ENCODE assay signal across 28 mouse cellular contexts in the genomic region with DNA sequence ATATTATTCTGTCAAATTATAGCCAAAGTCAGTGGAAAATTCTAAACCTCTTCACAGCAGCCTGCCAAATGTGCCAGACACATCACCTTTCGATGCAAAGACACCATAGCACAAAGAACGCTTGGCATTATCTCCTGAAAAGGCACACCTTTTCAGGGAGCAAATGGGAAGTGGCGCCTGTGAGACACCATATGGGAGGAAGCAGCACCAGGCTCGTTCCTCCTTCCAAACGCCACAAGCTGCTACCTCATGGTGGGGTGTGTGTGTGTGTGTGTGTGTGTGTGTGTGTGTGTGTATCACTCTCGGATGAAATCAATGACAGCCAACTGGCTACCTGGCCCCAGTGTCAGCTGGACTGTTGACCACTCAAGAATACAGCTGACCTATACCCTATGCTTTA.
A peak's percentile ranks its signal among the peaks of the same experiment; 100 is the strongest.
DNase-seq lines count a peak whose midpoint lies in the region; ATAC-seq lines count a peak whose summit lies in the region.
"Had no signal": no experiment of that assay in that cellular context is flagged by ENCODE, and none has a peak within 500 bp of the region (broad histone marks: within the 10 kb centered on the region; RNA-seq: fewer than 3 reads in every experiment).

No protein-coding gene starts in this region.

- peak; percentile 39 to 65 for DNase-seq in cerebellum, postnatal 10 days
- no peak for DNase-seq in cerebellum, postnatal 36 days
- DNase-seq in frontal cortex, postnatal 14 days (ENCODE audit: low spot score in 2 of 2) = no peak
- DNase-seq in right cerebral cortex, adult 18-20 months = peak; percentile 26
- DNase-seq in right cerebral cortex, postnatal 36 days (ENCODE audit: low spot score in 2 of 2) = no peak
- no peak for DNase-seq in c-Kit-positive CD71-positive TER-119-positive erythroid progenitor cells, embryonic 14.5 days (ENCODE audit: low spot score)
- DNase-seq: adrenal gland, adult 2 months; adrenal gland, postnatal 36 days; cerebellum, adult 11 months; embryo, embryonic 11 days; gastrocnemius, postnatal 14 days; heart, adult 11 months; kidney, adult 2 months; kidney, postnatal 36 days; liver, postnatal 0 days; lung, postnatal 36 days had no signal

- WGBS in forebrain, embryonic 16.5 days = 49% methylated on average over 6 of the region's 6 CpGs

- ATAC-seq in frontal cortex, adult (ENCODE audit: low TSS enrichment) = peak; percentile 33; the same call in 1 of the 2 replicates
- peak; percentile 45; the same call in 1 of the 2 replicates for ATAC-seq in forebrain, embryonic 16.5 days
- ATAC-seq: activated CD4-positive, CD25-positive, alpha-beta regulatory T cell, adult 4 months; hindbrain, postnatal 0 days; intestine, embryonic 15.5 days; liver, embryonic 12.5 days; liver, postnatal 0 days had no signal

- no peak overlapping the region for H3K9ac ChIP-seq in forebrain, embryonic 16.5 days (replicated peaks; ENCODE audit: low read depth, low read length)
- H3K9ac ChIP-seq: embryonic facial prominence, embryonic 12.5 days; heart, embryonic 15.5 days; intestine, embryonic 15.5 days; limb, embryonic 13.5 days; liver, embryonic 12.5 days; liver, postnatal 0 days; midbrain, embryonic 12.5 days had no signal

- H3K27me3 ChIP-seq in forebrain, embryonic 16.5 days (replicated peaks; ENCODE audit: control insufficient read depth, insufficient read depth, low read length) = no peaks in the 10 kb centered on the region
- H3K27me3 ChIP-seq: CH12.LX; embryonic facial prominence, embryonic 12.5 days; heart, embryonic 15.5 days; intestine, embryonic 15.5 days; limb, embryonic 13.5 days; liver, embryonic 12.5 days; midbrain, embryonic 12.5 days had no signal

- peak overlapping the region; percentile 95 for H3K27ac ChIP-seq in forebrain, embryonic 16.5 days (ENCODE audit: low read length)
- H3K27ac ChIP-seq: embryonic facial prominence, embryonic 12.5 days; heart, embryonic 10.5 days; heart, embryonic 15.5 days; hindbrain, postnatal 0 days; intestine, embryonic 15.5 days; limb, embryonic 13.5 days; liver, embryonic 12.5 days; midbrain, embryonic 12.5 days had no signal

- H3K9me3 ChIP-seq in forebrain, embryonic 16.5 days (ENCODE audit: control insufficient read depth, low read length) = no peaks in the 10 kb centered on the region
- H3K9me3 ChIP-seq: embryonic facial prominence, embryonic 12.5 days; heart, embryonic 10.5 days; heart, embryonic 15.5 days; intestine, embryonic 15.5 days; limb, embryonic 13.5 days; liver, embryonic 12.5 days; midbrain, embryonic 12.5 days had no signal

- H3K36me3 ChIP-seq in forebrain, embryonic 16.5 days (ENCODE audit: control insufficient read depth, insufficient read depth) = no peaks in the 10 kb centered on the region
- H3K36me3 ChIP-seq: embryonic facial prominence, embryonic 12.5 days; heart, embryonic 10.5 days; heart, embryonic 15.5 days; intestine, embryonic 15.5 days; limb, embryonic 13.5 days; liver, embryonic 12.5 days; midbrain, embryonic 12.5 days had no signal

- H3K4me1 ChIP-seq in forebrain, embryonic 16.5 days (replicated peaks; ENCODE audit: control insufficient read depth, insufficient read depth, low read length) = peaks cover 31% of the 10 kb centered on the region
- H3K4me1 ChIP-seq: heart, embryonic 10.5 days; heart, embryonic 15.5 days; intestine, embryonic 15.5 days; liver, embryonic 12.5 days had no signal

- no peak overlapping the region for H3K4me3 ChIP-seq in forebrain, embryonic 16.5 days (replicated peaks; ENCODE audit: low read length)
- H3K4me3 ChIP-seq: embryonic facial prominence, embryonic 12.5 days; heart, embryonic 10.5 days; heart, embryonic 15.5 days; intestine, embryonic 15.5 days; limb, embryonic 13.5 days; liver, embryonic 12.5 days; midbrain, embryonic 12.5 days had no signal

- H3K4me2 ChIP-seq in forebrain, embryonic 16.5 days (ENCODE audit: low read length) = no peak overlapping the region
- H3K4me2 ChIP-seq: embryonic facial prominence, embryonic 12.5 days; heart, embryonic 15.5 days; intestine, embryonic 15.5 days; limb, embryonic 13.5 days; liver, embryonic 12.5 days; midbrain, embryonic 12.5 days had no signal

Comparison
In these comparisons a context has a peak if more than half of its experiments do, and no peak if none do; other contexts are left out.
1. DNase-seq: peak in cerebellum, postnatal 10 days (2 of 2) and right cerebral cortex, adult 18-20 months (single experiment); none in cerebellum, postnatal 36 days (0 of 2), frontal cortex, postnatal 14 days (0 of 2), right cerebral cortex, postnatal 36 days (0 of 2) and c-Kit-positive CD71-positive TER-119-positive erythroid progenitor cells, embryonic 14.5 days (single experiment).